Mouse (Mus musculus): ENCODE measurements around the gene Ppp1r12c. TPM values are rescaled to one million over a fixed set of nuclear protein-coding genes. Genes with fewer than 3 reads are reported as not detected.

The Ppp1r12c gene
- total RNA-seq, 2 experiments from 2014 or later, result 20.6 to 22.3 TPM

- DNase-seq, result no peak
These were observed 8.9 kb downstream of the Ppp1r12c start for GRCm38 (mm10) chr7:4492284-4493224.

- no peak for DNase-seq
These were observed 10.2 kb downstream of the Ppp1r12c start for GRCm38 (mm10) chr7:4491308-4491707.

- DNase-seq, result no peak
These were observed 19.2 kb downstream of the Ppp1r12c start for GRCm38 (mm10) chr7:4482281-4482680.

DNA sequence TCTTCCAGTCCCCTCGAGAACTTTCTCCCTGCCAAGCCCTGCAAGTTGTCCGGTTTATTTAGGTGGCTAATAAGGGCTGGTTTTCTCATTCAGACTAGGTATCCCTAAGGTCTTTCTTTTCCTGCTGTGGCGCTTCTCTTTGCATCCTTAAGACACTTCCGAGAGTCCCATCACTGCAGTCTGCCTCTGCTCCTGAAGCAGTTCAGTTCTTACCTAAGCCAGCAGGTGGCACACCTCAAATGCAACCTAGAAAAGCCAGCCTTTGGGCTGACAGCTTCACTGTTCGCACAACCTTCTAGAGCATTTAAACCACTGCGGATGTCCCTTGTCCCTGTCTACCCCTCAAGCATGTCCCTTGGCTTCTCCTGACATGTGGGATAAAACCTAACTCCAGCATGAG lies 21.8 kb downstream of the Ppp1r12c start:
- no peak for DNase-seq

DNA sequence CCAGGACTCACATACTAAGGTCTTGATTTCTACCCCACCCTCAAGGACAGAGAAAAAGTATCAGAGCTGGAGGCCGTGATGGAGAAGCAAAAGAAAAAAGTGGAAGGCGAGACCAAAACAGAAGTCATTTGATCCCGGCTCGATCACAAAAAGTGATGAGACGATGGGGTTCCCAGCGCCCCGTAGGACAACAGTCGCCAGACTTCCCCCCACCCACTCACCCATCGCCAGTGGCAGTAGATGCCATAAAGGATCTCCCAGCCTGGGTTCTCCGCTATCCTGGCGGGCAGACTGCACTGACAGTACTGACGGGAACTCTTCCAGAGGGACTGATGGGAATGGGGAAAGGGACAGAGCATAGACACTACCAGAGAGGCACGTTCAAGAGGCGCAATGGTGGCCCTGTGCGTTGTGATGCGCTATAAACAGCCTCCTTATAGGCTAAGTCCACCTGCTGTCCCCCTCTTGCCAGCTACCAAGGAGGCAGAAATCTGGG lies 22.6 kb downstream of the Ppp1r12c start:
- DNase-seq, result no peak

GRCm38 (mm10) chr7:4478021-4478795 lies 23.3 kb downstream of the Ppp1r12c start:
- DNase-seq, result peak; percentile 81

- no peak for DNase-seq
These were observed 27.5 kb downstream of the Ppp1r12c start for GRCm38 (mm10) chr7:4473940-4474339.

- DNase-seq, result peak; percentile 60
These were observed 30.3 kb downstream of the Ppp1r12c start for GRCm38 (mm10) chr7:4471179-4471555.

DNA sequence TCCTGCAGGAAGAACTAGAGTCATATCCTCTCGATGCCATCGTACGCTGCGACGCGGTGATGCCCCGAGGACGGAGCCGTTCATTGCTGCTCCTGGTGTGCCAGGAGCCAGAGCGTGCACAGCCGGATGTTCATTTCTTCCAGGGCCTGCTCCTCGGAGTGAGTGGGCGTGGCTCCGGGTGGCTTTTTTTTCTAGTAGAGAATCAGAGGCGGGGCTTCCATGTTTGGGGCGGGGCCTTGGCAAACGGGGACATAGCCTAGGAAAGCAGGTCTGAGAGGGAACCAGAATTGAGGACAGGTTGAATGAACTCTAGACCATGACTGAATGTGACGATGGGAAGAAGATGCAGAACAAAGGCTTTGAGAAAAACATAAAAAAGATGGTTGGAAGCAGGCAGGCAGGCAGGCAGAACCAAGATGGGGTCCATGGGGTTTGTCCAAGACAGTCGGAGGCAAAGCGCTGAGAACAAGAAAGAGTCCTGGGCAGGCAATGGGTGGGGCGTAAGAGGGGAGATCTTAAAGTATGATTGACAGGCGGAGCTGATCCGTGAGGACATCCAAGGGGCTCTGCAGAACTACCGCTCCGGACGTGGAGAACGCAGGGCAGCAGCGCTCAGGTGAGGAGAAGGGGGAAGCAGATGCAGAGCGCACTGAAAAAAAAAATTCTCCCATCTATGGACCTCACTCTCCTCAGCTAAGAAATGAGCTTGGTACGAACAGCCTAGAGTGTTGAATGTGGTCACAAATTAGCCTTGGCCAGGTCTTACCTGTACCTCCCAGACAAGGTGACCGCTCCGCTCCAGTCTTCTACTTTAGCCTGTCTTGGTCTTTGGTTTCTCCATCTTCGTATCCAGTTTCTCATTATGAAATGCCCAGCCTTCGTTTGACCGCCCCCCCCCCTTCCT lies 31.0 kb downstream of the Ppp1r12c start:
- DNase-seq, result peak; percentile 44

DNA sequence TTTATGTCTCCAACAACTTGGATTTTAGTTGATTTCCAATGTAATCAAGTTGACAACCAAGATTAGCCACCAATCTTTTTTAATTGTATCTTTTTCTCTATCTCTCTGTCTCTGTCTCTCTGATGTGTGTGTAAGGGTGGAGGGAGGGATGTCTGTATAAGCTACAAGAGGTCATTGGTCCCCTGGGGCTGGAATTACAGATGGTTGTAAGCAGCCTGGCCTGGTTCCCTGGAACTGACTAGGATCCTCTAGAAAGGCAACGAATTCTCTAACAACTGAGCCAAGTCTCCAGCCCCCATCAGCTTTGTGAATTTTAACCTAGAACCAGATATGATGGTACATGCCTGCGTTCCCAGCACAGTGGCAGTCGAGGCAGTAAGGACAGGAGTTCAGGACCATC lies 33.7 kb downstream of the Ppp1r12c start:
- DNase-seq, result no peak

- DNase-seq, result no peak
These were observed 37.2 kb downstream of the Ppp1r12c start for GRCm38 (mm10) chr7:4464194-4464824.

DNA sequence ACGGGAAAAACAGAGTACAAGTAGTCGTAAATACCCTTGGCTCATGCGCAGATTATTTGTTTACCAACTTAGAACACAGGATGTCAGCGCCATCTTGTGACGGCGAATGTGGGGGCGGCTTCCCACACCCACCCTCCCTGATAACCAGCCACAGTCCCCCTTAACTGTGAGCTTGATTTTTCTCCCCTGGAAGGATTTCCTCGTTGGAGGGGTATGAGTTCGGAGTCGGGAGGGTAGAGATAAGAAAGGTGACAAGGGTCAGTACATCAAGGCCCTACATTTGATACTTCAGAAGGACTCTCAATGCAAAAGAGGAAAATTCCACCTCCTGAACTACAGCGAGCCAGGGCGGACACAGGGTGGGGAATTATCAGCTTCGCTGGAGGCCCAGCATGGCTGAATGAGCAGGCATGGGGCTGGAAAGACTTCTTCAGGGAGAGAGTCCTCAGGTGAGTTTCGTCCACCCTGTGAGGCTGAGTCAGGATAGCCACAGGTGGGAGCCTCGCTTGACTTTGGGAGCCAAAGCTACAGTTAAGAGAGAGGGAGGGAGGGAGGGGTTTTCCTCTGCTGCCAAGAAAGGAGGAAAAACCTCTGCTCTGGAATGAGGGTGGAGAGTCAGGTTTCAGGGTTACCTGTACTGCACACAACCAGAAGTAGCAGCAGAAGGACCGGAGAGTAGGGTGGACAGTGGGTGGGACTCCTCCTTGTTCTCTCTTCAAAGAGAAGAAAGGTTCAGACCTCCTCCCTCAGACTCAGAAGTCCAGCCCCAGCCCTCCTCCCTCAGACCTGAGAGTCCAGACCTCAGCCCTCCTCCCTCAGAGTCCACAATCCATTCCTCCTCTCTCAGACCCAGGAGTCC lies 40.7 kb downstream of the Ppp1r12c start, which contains the start of gene Eps8l1:
Gene Eps8l1 (plus strand): TSS at position 99 of the 859 bp plus-strand sequence.
- DNase-seq, result no peak

- no peak for DNase-seq
These were observed 48.8 kb downstream of the Ppp1r12c start for GRCm38 (mm10) chr7:4452644-4453043.

DNA sequence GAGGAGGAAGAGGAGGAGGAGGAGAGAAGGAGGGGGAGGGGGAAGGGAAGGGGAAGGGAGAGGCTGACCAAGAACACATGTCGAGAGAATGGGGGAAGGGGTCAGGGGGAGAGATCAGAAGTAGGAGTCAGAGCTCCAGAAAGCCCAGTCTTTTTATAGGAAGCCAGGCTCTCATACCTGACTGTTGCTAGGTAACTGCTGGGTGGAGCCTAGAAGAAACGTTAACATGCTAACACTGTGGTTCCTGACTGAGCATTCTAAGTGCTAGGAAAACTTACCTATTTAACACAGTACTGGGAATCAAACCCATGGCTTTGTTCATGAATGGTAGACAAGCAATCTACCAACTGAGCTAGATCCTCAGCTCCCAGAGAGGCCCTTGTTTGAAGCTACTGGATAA lies 52.3 kb downstream of the Ppp1r12c start:
- DNase-seq, result no peak

GRCm38 (mm10) chr7:4448439-4448838 lies 53.0 kb downstream of the Ppp1r12c start:
- DNase-seq, result no peak

GRCm38 (mm10) chr7:4447138-4447537 lies 54.3 kb downstream of the Ppp1r12c start:
- DNase-seq, result no peak

DNA sequence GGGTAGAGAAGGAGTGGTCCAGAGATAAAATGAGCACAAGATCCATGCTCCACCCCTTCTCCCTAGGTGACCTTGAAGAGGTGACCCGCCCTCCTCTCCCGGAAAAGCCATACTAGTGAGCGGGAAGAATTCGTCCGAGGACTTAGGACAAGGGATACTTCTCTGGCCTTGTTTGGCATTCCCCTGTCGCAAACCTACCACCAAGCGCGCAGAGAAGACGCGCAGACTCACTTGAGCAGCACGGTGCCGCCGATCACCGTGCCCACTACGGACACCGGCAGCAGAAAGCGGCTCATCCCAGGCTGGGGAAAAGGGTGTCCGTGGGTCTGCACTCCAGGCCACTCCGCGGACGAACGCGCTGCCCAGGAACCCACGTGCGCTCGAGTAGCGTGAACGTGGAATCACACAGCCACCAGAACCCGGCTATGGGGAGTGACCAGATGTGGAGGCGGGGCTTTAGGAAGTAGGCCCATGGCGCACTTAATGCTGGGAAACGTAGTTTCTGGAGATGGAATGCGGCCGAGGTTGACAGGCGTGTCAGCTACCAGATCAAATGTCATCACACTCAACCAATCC lies 56.2 kb downstream of the Ppp1r12c start, which contains the start of gene Rdh13:
Gene Rdh13 (minus strand): TSS at position 434 of the 576 bp plus-strand sequence.
- peak; percentile 90 for DNase-seq

- no peak for DNase-seq
These were observed 60.9 kb downstream of the Ppp1r12c start for GRCm38 (mm10) chr7:4440549-4440948.

- no peak for DNase-seq
These were observed 63.8 kb downstream of the Ppp1r12c start for GRCm38 (mm10) chr7:4437721-4438120.

- no peak for DNase-seq
These were observed 69.5 kb downstream of the Ppp1r12c start for GRCm38 (mm10) chr7:4432026-4432425.
